Mouse (Mus musculus) heart, adult 2 months (tissue): ENCODE results near the gene Lrrc36. TPM values are rescaled to one million over a fixed set of nuclear protein-coding genes. Genes with fewer than 3 reads are reported as not detected.

Experiments used
- DNase-seq, 2 experiments: peaks; one replicate each; pipeline ENCODE4 v3.0.0; 2021
- H3K27ac ChIP-seq: fragments of 200-600 bp; 2 replicates; pipeline ENCODE4 v1.8.1; 2022
- H3K27me3 ChIP-seq: fragments of 200-500 bp; 2 replicates; pipeline ENCODE4 v1.6.1; 2012; ENCODE audit warnings: mild to moderate bottlenecking, low read length, inconsistent platforms, mixed read lengths; ENCODE audit not compliant: control insufficient read depth, insufficient read depth
- H3K36me3 ChIP-seq: fragments of 200-500 bp; 2 replicates; pipeline ENCODE4 v1.6.1; 2012; ENCODE audit warnings: low read length, inconsistent platforms; ENCODE audit not compliant: control insufficient read depth, insufficient read depth
- H3K4me1 ChIP-seq: fragments of 200-500 bp; 2 replicates; pipeline ENCODE4 v1.6.1; 2011; ENCODE audit warnings: low read length; ENCODE audit not compliant: control insufficient read depth, insufficient read depth
- H3K4me3 ChIP-seq: fragments of 200-600 bp; 2 replicates; pipeline ENCODE4 v1.8.1; 2022
- H3K79me2 ChIP-seq: fragments of 200-500 bp; replicated peaks from 2 replicates; pipeline ENCODE4 v1.6.1; 2012; ENCODE audit warnings: mild to moderate bottlenecking, inconsistent platforms, low read length, moderate library complexity, mixed read lengths; ENCODE audit not compliant: control insufficient read depth, insufficient read depth
- H3K9ac ChIP-seq: fragments of 200-500 bp; 2 replicates; pipeline ENCODE4 v1.6.1; 2012; ENCODE audit warnings: low read depth, mild to moderate bottlenecking, control low read depth, inconsistent platforms, low read length, mixed read lengths
- CTCF ChIP-seq: fragments of 200-600 bp; IDR thresholded peaks from 2 replicates; pipeline ENCODE4 v1.8.1; 2022; ENCODE audit warnings: antibody characterized with exemption, mild to moderate bottlenecking, moderate library complexity
- EP300 ChIP-seq: fragments of 200-500 bp; IDR thresholded peaks from 2 replicates; pipeline ENCODE4 v1.6.1; 2011; ENCODE audit warnings: low read depth, low read length, control low read depth; ENCODE audit not compliant: insufficient read depth
- POLR2A ChIP-seq: fragments of 200-500 bp; IDR thresholded peaks from 2 replicates; pipeline ENCODE4 v1.6.1; 2011; ENCODE audit warnings: mild to moderate bottlenecking, low read depth, low read length, control low read depth; ENCODE audit not compliant: insufficient read depth
- whole genome bisulfite sequencing: fragments of 180-500 bp; shearing (Covaris S2); methylation state at CpG from one replicate; pipeline ENCODE4 v1.1.7; 2018; 5-methylcytosine and 5-hydroxymethylcytosine counted together
- intact Hi-C: fragments of 180-260 bp; cut with DNase I; formaldehyde crosslinking; loops from one replicate; pipeline ENCODE4 v1.15.1; 2025
- polyA plus RNA-seq: library from polyadenylated mRNA; depleted of rRNA; stranded (reverse); fragments of >200 nt; gene quantifications from 2 replicates; pipeline ENCODE4 v1.2.3, GENCODE M21; 2012
- total RNA-seq, 2 experiments: library from RNA; stranded (reverse); gene quantifications; 2 replicates each; pipeline ENCODE4 v1.2.3; 2021

Lrrc36 gene
- total and polyA plus RNA-seq, 3 experiments, result 0.45 to 0.94 (median 0.47) TPM

DNA sequence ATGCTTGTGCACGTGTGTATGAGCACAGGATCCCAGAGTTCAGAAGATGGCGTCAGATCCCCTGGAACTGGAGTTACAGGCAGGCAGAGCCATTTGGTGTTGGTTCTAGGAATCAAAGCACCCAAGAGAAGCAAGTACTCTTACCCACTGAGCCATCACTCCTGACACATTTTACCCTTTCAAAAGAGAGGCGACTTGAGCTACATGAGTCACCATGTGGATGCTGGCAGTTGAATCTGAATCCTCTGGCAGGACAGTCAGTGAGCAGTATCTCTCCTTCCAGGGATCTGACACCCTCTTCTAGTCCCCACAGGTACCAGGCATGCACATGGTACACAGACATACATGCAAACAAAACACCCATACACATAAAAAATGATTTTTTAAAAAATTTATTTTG, 74.7 kb downstream of the Lrrc36 start:
- WGBS, result 75% methylated on average over 3 of the region's 3 CpGs
- no peak overlapping the region for H3K27ac ChIP-seq
- intact Hi-C loops, result no loop called here

DNA sequence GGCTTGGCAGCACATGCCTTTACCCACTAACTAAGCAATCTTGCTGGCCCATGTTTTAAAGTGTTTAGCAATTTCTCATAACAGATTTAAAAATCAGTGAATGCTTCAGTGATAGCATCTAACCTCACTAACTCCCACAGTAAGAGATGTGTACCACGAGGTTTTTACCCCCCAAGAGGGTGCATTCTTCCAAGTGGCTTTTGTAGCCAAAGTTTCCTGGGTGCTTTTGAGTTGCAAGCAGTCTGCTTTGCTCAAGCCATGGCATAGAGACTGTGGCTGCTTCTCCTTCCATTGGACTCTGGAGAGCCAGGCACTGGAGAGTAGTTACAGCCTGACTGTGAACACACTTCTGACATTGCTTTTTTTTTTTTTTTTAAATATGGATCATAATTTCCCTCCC, 75.9 kb downstream of the Lrrc36 start:
- WGBS, result 61% methylated on average over 1 of the region's 1 CpGs
- Histone ChIP-seq H3K27me3 (no peaks in the 10 kb centered on the region), H3K9ac (no peak overlapping the region), H3K4me3 (no peak overlapping the region), H3K4me1 (no peaks in the 10 kb centered on the region; the same call in 1 of the 2 replicates), H3K79me2 (no peaks in the 10 kb centered on the region; the same call in 1 of the 2 replicates), H3K27ac (no peak overlapping the region), H3K36me3 (no peaks in the 10 kb centered on the region)
- TF ChIP-seq CTCF (no peak), EP300 (no peak), POLR2A (no peak)
- intact Hi-C loops, result no loop called here
- DNase-seq, result no peak

More for the DNA sequence above, 74.7 kb downstream of the Lrrc36 start:
- no peaks in the 10 kb centered on the region; the same call in 1 of the 2 replicates for H3K4me1 ChIP-seq
- H3K4me3 ChIP-seq, result no peak overlapping the region
- TF ChIP-seq POLR2A (no peak), CTCF (no peak), EP300 (no peak)
- no peaks in the 10 kb centered on the region; the same call in 1 of the 2 replicates for H3K79me2 ChIP-seq
- peaks cover 2% of the 10 kb centered on the region; the same call in 1 of the 2 replicates for H3K36me3 ChIP-seq
- H3K27me3 ChIP-seq, result no peaks in the 10 kb centered on the region
- H3K9ac ChIP-seq, result no peak overlapping the region
- DNase-seq, result no peak

- TF ChIP-seq CTCF, result no peak
- no peak for TF ChIP-seq EP300
- no peak for TF ChIP-seq POLR2A
- DNase-seq, result no peak
- 75% methylated on average over 3 of the region's 3 CpGs for WGBS
- H3K27me3 ChIP-seq, result no peaks in the 10 kb centered on the region
- H3K4me3 ChIP-seq, result no peak overlapping the region
- H3K27ac ChIP-seq, result no peak overlapping the region
- peaks cover 5% of the 10 kb centered on the region for H3K4me1 ChIP-seq
- intact Hi-C loops, result no loop called here
- H3K79me2 ChIP-seq, result no peaks in the 10 kb centered on the region; the same call in 1 of the 2 replicates
- H3K9ac ChIP-seq, result no peak overlapping the region
- H3K36me3 ChIP-seq, result no peaks in the 10 kb centered on the region; the same call in 1 of the 2 replicates
Observed at GRCm38 (mm10) chr8:105493495-105493894, 80.1 kb downstream of the Lrrc36 start.

DNA sequence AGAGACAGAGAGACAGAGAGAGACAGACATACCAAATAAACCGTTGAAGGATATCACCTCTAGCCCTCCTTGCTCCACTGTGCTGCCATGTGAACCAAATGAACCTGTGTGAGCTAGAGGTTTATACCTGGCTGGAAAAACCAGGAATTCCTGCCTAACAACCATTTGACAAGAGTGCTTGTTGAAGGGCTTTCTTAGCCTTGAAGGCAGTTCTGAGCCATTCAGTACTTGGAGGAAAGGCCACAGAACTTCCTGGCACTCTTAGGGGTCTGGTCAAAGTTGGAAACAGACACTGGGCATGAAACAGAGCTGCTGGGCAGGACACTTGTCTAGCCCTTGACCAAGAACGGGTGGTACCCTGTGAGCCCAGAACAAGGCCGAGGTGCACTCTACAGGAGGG, 81.2 kb downstream of the Lrrc36 start:
- intact Hi-C loops, result no loop called here
- no peaks in the 10 kb centered on the region for H3K27me3 ChIP-seq
- 77% methylated on average over 3 of the region's 3 CpGs for WGBS
- H3K9ac ChIP-seq, result no peak overlapping the region
- no peak overlapping the region; the same call in 1 of the 2 replicates for H3K27ac ChIP-seq
- H3K36me3 ChIP-seq, result no peaks in the 10 kb centered on the region; the same call in 1 of the 2 replicates
- H3K4me3 ChIP-seq, result no peak overlapping the region
- DNase-seq, result no peak
- peaks cover 5% of the 10 kb centered on the region for H3K4me1 ChIP-seq
- TF ChIP-seq EP300, result no peak
- no peak for TF ChIP-seq POLR2A
- TF ChIP-seq CTCF, result no peak
- H3K79me2 ChIP-seq, result no peaks in the 10 kb centered on the region; the same call in 1 of the 2 replicates

GRCm38 (mm10) chr8:105495350-105496302, 82.3 kb downstream of the Lrrc36 start:
- 43% methylated on average over 17 of the region's 17 CpGs for WGBS
- Histone ChIP-seq H3K4me1 (peaks cover 5% of the 10 kb centered on the region), H3K27ac (peak overlapping the region; percentile 89), H3K36me3 (no peaks in the 10 kb centered on the region; the same call in 1 of the 2 replicates), H3K9ac (no peak overlapping the region), H3K4me3 (peak overlapping the region; percentile 68), H3K79me2 (no peaks in the 10 kb centered on the region; the same call in 1 of the 2 replicates), H3K27me3 (no peaks in the 10 kb centered on the region)
- TF ChIP-seq EP300, result no peak
- TF ChIP-seq POLR2A, result no peak
- no peak for TF ChIP-seq CTCF
- intact Hi-C loops, result no loop called here
- peak in 1 of 2 experiments; percentile 25 for DNase-seq
